Mouse (Mus musculus) liver, postnatal 0 days (tissue): Measurements from ENCODE around the gene AW551984.

Source experiments
- CTCF ChIP-seq: sonication (generic); IDR thresholded peaks from 2 replicates; pipeline ENCODE4 v1.5.1; 2016; ENCODE audit warnings: antibody characterized with exemption, low read depth
- EP300 ChIP-seq: IDR thresholded peaks from 2 replicates; pipeline ENCODE4 v1.6.1; 2016; ENCODE audit warnings: antibody characterized with exemption, low read depth, mild to moderate bottlenecking

GRCm38 (mm10) chr9:39603999-39604453 is at the start of gene AW551984:
- no peak for TF ChIP-seq CTCF
- no peak for TF ChIP-seq EP300
